Mouse (Mus musculus) cortical plate, adult 2 months (tissue): ENCODE measurements around the gene Irf4.

Source experiments
- CTCF ChIP-seq: fragments of 200-500 bp; IDR thresholded peaks from 2 replicates; pipeline ENCODE4 v1.5.1; 2011; ENCODE audit warnings: mild to moderate bottlenecking, control low read depth, low read length; ENCODE audit not compliant: insufficient read depth; ENCODE audit errors: extremely low read depth
- POLR2A ChIP-seq: fragments of 200-500 bp; IDR thresholded peaks from 2 replicates; pipeline ENCODE4 v1.6.1; 2011; ENCODE audit warnings: mild to moderate bottlenecking, low read length, control low read depth; ENCODE audit not compliant: insufficient read depth; ENCODE audit errors: extremely low read depth

GRCm38 (mm10) chr13:30788421-30788820 lies 39.4 kb downstream of the Irf4 start:
- no peak for TF ChIP-seq CTCF
- no peak for TF ChIP-seq POLR2A
